Mouse (Mus musculus): ENCODE results near the gene Mpv17. TPM values are rescaled to one million over a fixed set of nuclear protein-coding genes. Genes with fewer than 3 reads are reported as not detected.

Mpv17 gene
- total RNA-seq, 1 experiment = 45.7 TPM

DNA sequence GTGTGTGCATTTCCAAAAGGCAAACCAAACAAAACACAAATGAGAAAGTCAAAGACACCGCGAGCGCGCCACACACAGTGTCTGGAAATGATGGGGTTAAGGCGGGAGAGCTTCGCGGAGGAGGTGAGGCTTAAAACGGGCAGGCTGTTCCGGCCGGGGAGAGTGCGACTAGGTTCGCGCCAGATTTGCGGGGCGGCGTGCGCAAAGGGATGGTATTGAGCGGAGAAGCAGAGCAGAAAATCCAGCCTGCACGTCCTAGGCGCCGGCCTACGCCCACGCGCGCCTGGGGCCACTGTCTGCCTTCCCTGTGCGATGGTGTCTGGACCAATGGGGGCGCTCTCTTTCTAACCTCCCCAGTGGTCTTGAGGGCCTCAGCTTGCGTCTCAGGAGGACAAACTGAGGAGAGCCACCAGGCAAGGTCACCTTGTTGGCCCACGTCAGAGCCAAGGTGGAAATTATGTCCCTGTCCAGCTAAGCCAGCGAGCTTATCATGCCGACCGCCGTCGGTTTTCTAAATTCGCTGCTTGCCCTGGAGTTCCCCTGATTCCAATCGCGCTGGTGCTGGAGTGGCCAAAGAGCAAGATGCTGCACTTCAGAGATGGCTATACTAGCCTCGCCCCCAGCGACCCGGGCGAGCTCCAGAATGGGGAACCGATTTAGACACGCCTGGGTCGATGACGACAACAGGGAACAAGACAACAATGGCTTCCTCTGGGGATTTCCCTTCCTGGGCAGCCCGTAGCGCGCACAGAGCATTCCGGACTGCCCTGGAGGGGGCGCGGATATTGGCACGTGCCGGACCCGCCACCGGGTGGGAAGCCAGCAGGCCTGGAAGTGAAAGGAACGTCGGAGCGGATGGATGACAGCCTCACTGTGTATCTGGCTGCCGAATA lies 59.0 kb downstream of the Mpv17 start:
- in situ Hi-C loops (cut with MboI; ENCODE audit: low sequenced_read_pairs in 2 of 2, unreplicated experiment in 2 of 2) = no loop called here
- H3K9ac ChIP-seq (ENCODE audit: insufficient read depth, low read depth, low read length, poor library complexity, severe bottlenecking) = peak overlapping the region; percentile 36
- H3K4me3 ChIP-seq (ENCODE audit: insufficient read depth in 1 of 2, low read depth in 1 of 2, low read length in 2 of 2, poor library complexity in 1 of 2, severe bottlenecking in 1 of 2) = peak overlapping the region; percentile 71 to 92
- TF ChIP-seq ZC3H11A (IDR thresholded peaks at IDR 0.05; ENCODE audit: borderline replicate concordance, low read depth, low read length) = no peak
- no peak for TF ChIP-seq ZNF384 (IDR thresholded peaks at IDR 0.05; ENCODE audit: low read depth, low read length)
- no peak for TF ChIP-seq MAFK (IDR thresholded peaks at IDR 0.05; ENCODE audit: insufficient read depth, low read depth, low read length)
- TF ChIP-seq CHD2 (IDR thresholded peaks at IDR 0.05; ENCODE audit: low read depth, low read length) = no peak
- TF ChIP-seq HCFC1 (IDR thresholded peaks at IDR 0.05; ENCODE audit: borderline replicate concordance, insufficient read depth, low read length) = no peak
- DNase-seq (ENCODE audit: low read depth, low spot score) = no peak
- no peaks in the 10 kb centered on the region for H3K9me3 ChIP-seq (ENCODE audit: control insufficient read depth, insufficient read depth, low read depth, low read length)
- peaks cover 2 to 6% of the 10 kb centered on the region in 2 experiments; a peak in 2 of 4 replicates for H3K4me1 ChIP-seq (ENCODE audit: control insufficient read depth in 2 of 2, insufficient read depth in 2 of 2, low read length in 2 of 2, poor library complexity in 1 of 2)
- H3K36me3 ChIP-seq (ENCODE audit: control insufficient read depth, insufficient read depth, low read length, poor library complexity, severe bottlenecking) = no peaks in the 10 kb centered on the region
- no peak overlapping the region for H3K27ac ChIP-seq (ENCODE audit: insufficient read depth, low read depth, low read length, poor library complexity, severe bottlenecking)

DNA sequence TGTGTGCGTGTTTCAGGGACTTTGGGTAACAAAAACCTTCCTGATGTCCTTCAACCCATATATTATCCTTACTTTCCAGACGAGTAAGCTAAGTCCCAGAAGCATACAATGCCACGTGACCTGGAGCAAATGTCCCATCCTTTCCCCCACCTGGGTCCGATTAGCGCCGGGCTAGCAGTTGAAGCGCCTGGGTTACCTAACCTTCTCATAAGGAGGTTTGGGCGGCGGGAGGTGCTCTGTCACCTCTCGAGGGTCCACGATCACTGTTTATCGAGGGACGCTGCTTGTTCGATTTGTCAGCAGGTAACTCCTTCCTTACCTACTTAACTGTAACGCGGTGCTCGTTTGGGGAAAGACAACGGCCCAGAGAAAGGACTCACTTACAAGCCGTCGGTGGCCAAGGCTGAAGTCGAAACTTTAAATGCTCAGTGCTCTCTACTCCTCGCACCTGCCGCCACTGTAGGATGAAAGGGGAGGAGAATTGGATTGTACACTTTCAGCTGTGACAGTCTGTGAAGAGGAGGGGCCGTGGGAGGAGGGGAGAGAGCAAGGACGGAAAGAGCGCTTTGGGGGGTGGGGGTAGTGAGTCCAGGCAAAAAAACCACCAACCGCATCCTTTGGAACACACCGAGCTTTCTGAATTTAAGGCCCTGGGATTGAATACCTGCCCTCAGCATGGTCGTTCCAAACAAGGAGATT lies 59.8 kb downstream of the Mpv17 start:
- peak overlapping the region; percentile 71 to 92; a peak in 3 of 4 replicates for H3K4me3 ChIP-seq (ENCODE audit: insufficient read depth in 1 of 2, low read depth in 1 of 2, low read length in 2 of 2, poor library complexity in 1 of 2, severe bottlenecking in 1 of 2)
- in situ Hi-C loops (cut with MboI; ENCODE audit: low sequenced_read_pairs in 2 of 2, unreplicated experiment in 2 of 2) = no loop called here
- H3K9me3 ChIP-seq (ENCODE audit: control insufficient read depth, insufficient read depth, low read depth, low read length) = no peaks in the 10 kb centered on the region
- peak overlapping the region; percentile 36; the same call in 1 of the 2 replicates for H3K9ac ChIP-seq (ENCODE audit: insufficient read depth, low read depth, low read length, poor library complexity, severe bottlenecking)
- TF ChIP-seq ZC3H11A (IDR thresholded peaks at IDR 0.05; ENCODE audit: borderline replicate concordance, low read depth, low read length) (no peak), HCFC1 (IDR thresholded peaks at IDR 0.05; ENCODE audit: borderline replicate concordance, insufficient read depth, low read length) (no peak)
- H3K4me1 ChIP-seq (ENCODE audit: control insufficient read depth in 2 of 2, insufficient read depth in 2 of 2, low read length in 2 of 2, poor library complexity in 1 of 2) = peaks cover 2 to 6% of the 10 kb centered on the region in 2 experiments; a peak in 2 of 4 replicates
- no peak overlapping the region for H3K27ac ChIP-seq (ENCODE audit: insufficient read depth, low read depth, low read length, poor library complexity, severe bottlenecking)
- H3K36me3 ChIP-seq (ENCODE audit: control insufficient read depth, insufficient read depth, low read length, poor library complexity, severe bottlenecking) = no peaks in the 10 kb centered on the region
- DNase-seq (ENCODE audit: low read depth, low spot score) = no peak

DNA sequence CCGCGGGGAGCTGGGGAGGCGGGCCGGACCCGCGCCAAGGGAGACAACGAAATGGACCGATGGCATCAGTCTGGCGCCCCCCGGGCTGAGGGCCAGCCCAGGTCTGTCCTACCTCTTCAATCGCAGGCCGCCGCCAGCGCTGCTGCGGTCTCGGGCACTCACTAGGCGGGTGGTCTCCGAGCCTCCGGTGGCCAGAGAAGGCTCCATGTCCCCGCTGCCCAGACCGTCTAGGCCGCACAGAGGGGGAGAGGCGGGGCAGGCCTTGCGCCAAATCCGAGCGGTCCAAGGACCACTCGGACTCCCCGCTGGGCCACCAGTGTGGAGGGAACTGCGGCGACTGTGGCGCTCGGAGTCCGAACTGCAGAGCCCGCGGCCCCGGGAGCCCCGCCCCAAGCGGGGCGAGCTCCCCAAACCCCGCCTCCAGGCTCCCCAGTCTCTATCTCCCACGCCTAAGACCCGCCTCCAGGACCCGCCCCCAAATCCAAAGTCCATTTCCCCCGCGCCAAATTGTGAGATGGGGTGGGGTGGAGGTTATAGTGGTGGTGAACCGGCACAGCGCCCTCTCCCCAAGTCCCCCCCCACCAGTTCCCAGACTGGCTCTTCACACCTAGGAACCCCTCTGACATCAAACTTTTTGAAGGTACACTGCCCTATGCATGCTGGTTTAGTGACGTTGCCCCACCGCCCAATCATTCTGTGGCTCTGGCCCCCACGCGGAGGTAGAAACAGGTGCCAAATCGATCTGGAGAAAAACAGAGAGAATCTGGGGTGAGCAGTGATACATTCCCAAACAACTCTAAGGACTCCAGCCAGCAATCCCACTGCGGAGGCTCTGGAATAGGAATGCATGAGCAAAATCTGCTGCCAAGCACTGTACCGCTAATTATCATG lies 60.7 kb downstream of the Mpv17 start:
- in situ Hi-C loops (cut with MboI; ENCODE audit: low sequenced_read_pairs in 2 of 2, unreplicated experiment in 2 of 2) = no loop called here
- TF ChIP-seq CHD2 (IDR thresholded peaks at IDR 0.05; ENCODE audit: low read depth, low read length) = no peak
- TF ChIP-seq ZNF384 (IDR thresholded peaks at IDR 0.05; ENCODE audit: low read depth, low read length) = no peak
- TF ChIP-seq HCFC1 (IDR thresholded peaks at IDR 0.05; ENCODE audit: borderline replicate concordance, insufficient read depth, low read length) = no peak
- no peak for TF ChIP-seq MAFK (IDR thresholded peaks at IDR 0.05; ENCODE audit: insufficient read depth, low read depth, low read length)
- TF ChIP-seq ZC3H11A (IDR thresholded peaks at IDR 0.05; ENCODE audit: borderline replicate concordance, low read depth, low read length) = no peak
- Histone ChIP-seq H3K9me3 (ENCODE audit: control insufficient read depth, insufficient read depth, low read depth, low read length) (no peaks in the 10 kb centered on the region), H3K4me3 (ENCODE audit: insufficient read depth in 1 of 2, low read depth in 1 of 2, low read length in 2 of 2, poor library complexity in 1 of 2, severe bottlenecking in 1 of 2) (peak overlapping the region; percentile 71 to 92), H3K27ac (ENCODE audit: insufficient read depth, low read depth, low read length, poor library complexity, severe bottlenecking) (no peak overlapping the region), H3K4me1 (ENCODE audit: control insufficient read depth in 2 of 2, insufficient read depth in 2 of 2, low read length in 2 of 2, poor library complexity in 1 of 2) (peaks cover 2 to 8% of the 10 kb centered on the region in 2 experiments; a peak in 2 of 4 replicates), H3K36me3 (ENCODE audit: control insufficient read depth, insufficient read depth, low read length, poor library complexity, severe bottlenecking) (no peaks in the 10 kb centered on the region), H3K9ac (ENCODE audit: insufficient read depth, low read depth, low read length, poor library complexity, severe bottlenecking) (peak overlapping the region; percentile 61)
- no peak for DNase-seq (ENCODE audit: low read depth, low spot score)

DNA sequence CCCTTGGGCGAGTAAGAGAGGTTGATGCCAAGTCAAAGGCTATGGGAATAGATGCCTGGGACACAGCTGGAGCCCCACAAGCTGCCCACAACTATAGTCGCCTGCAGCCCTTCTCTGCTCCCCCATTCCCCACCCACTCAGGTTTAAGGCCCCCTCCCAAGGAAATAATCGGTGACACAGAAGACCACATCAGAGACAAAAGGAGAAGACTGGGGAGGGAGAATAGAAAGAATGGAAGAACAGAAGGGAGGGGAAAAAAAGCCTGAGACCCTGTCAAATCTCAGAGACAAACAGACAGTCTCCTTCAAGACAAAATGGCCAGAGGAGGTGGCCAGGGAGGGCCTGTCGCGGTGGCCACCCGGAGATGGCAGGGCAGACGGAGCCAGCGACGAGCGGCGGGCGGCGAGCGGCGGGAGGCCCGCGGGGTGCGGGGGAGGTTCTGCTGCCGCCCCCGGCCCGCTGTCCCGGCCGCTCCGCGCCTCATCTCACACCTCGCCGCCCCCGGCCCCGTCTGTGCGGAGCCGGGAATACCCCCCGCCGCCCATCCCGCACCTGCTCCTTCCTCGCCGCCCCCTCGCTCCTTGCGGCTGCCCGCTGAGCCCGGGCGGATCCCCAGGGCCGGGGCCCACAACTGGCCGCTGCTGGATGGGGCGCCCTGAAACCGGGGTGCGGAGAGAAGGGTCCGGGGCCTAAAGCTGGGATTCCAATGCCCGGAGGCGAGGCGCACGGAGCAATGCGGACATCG lies 61.6 kb downstream of the Mpv17 start:
- in situ Hi-C loops (cut with MboI; ENCODE audit: low sequenced_read_pairs in 2 of 2, unreplicated experiment in 2 of 2) = no loop called here
- H3K4me3 ChIP-seq (ENCODE audit: insufficient read depth in 1 of 2, low read depth in 1 of 2, low read length in 2 of 2, poor library complexity in 1 of 2, severe bottlenecking in 1 of 2) = peak overlapping the region; percentile 71 to 92
- peaks cover 2 to 8% of the 10 kb centered on the region in 2 experiments; a peak in 2 of 4 replicates for H3K4me1 ChIP-seq (ENCODE audit: control insufficient read depth in 2 of 2, insufficient read depth in 2 of 2, low read length in 2 of 2, poor library complexity in 1 of 2)
- peak overlapping the region; percentile 61 for H3K9ac ChIP-seq (ENCODE audit: insufficient read depth, low read depth, low read length, poor library complexity, severe bottlenecking)
- H3K27ac ChIP-seq (ENCODE audit: insufficient read depth, low read depth, low read length, poor library complexity, severe bottlenecking) = no peak overlapping the region
- no peak for DNase-seq (ENCODE audit: low read depth, low spot score)
- no peaks in the 10 kb centered on the region for H3K36me3 ChIP-seq (ENCODE audit: control insufficient read depth, insufficient read depth, low read length, poor library complexity, severe bottlenecking)
- TF ChIP-seq CHD2 (IDR thresholded peaks at IDR 0.05; ENCODE audit: low read depth, low read length) (no peak), ZNF384 (IDR thresholded peaks at IDR 0.05; ENCODE audit: low read depth, low read length) (no peak), HCFC1 (IDR thresholded peaks at IDR 0.05; ENCODE audit: borderline replicate concordance, insufficient read depth, low read length) (no peak), MAFK (IDR thresholded peaks at IDR 0.05; ENCODE audit: insufficient read depth, low read depth, low read length) (no peak), ZC3H11A (IDR thresholded peaks at IDR 0.05; ENCODE audit: borderline replicate concordance, low read depth, low read length) (no peak)
- no peaks in the 10 kb centered on the region for H3K9me3 ChIP-seq (ENCODE audit: control insufficient read depth, insufficient read depth, low read depth, low read length)
